Mouse (Mus musculus): ENCODE data around the gene Cybc1. TPM values are rescaled to one million over a fixed set of nuclear protein-coding genes. Genes with fewer than 3 reads are reported as not detected.
A peak's percentile ranks its signal among the peaks of the same experiment; 100 is the strongest.

Cybc1 gene
- polyA plus RNA-seq, 1 experiment from 2014 or later, result 35.2 TPM

DNA sequence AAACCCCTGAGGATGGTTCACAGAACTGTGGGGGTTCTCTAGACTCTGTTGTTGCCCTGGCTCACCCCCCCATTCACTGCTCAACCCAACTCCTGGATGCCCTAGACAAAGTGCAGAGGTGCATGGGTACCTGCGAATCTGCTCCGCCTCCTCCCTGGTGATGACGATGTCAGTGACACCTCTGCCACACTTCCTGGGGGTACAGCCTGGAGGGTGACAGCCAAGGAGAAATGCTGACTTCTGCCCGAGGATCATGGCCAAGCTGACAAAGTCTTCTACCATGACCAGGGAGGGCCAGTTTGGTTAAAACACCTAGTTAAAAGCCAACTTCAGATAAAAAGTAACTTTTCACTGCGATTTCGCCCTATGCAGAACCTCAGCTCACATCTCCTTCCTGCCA lies 28.3 kb downstream of the Cybc1 start:
- Histone ChIP-seq H3K4me3 (no peak overlapping the region), H3K36me3 (no peaks in the 10 kb centered on the region; the same call in 1 of the 2 replicates), H3K27ac (replicated peaks) (no peak overlapping the region), H3K27me3 (ENCODE audit: low read depth, poor library complexity, severe bottlenecking) (no peaks in the 10 kb centered on the region), H3K9me3 (replicated peaks) (no peaks in the 10 kb centered on the region), H3K4me1 (peaks cover 19% of the 10 kb centered on the region)
- DNase-seq (ENCODE audit: low spot score), result no peak
- WGBS, result 89% methylated on average over 6 of the region's 6 CpGs

DNA sequence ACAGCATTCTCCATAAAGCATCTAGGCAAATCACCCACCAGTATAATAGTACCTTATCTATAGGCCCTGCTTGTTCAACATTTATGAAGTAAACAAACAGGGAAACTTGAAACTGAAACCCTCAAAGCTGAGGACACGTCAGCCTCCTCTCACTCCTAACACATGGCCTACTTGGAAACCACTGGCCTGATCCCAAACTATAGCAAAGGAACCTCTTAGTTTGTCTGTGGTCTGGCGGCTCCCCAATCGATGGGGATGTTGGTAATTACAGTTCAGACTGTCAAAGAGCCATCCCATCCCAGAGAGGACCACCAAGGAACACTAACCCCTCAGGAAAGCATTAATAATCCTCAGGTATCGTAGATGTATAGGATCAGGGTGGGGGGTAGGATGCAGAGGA lies 29.3 kb downstream of the Cybc1 start:
- Histone ChIP-seq H3K4me3 (no peak overlapping the region), H3K36me3 (no peaks in the 10 kb centered on the region; the same call in 1 of the 2 replicates), H3K4me1 (peaks cover 14% of the 10 kb centered on the region), H3K27me3 (ENCODE audit: low read depth, poor library complexity, severe bottlenecking) (no peaks in the 10 kb centered on the region), H3K9me3 (replicated peaks) (no peaks in the 10 kb centered on the region), H3K27ac (replicated peaks) (no peak overlapping the region)
- no peak for DNase-seq (ENCODE audit: low spot score)
- 79% methylated on average over 4 of the region's 4 CpGs for WGBS

DNA sequence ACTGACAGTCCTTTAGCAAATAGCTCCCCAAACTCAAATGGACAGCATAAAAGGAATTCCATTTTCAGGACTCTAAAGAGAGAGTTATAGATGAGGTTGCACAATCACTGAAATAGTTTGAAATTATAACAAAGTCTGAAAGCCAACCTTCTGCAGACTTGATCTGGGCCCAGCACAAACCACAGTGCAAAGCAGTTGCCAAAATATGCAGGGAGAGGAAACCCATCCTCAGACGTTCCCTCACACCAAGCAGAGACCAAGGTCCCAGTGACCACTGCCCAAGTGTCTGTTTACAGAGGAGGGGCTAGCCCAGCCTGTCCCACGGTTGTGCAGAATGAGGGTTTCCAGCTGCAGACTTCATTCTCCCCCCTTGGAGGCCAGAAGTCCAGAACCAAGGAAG lies 30.5 kb downstream of the Cybc1 start:
- no peaks in the 10 kb centered on the region; the same call in 1 of the 2 replicates for H3K36me3 ChIP-seq
- DNase-seq (ENCODE audit: low spot score), result no peak
- no peaks in the 10 kb centered on the region for H3K9me3 ChIP-seq (replicated peaks)
- H3K27ac ChIP-seq (replicated peaks), result no peak overlapping the region
- H3K27me3 ChIP-seq (ENCODE audit: low read depth, poor library complexity, severe bottlenecking), result no peaks in the 10 kb centered on the region
- H3K4me1 ChIP-seq, result peaks cover 4% of the 10 kb centered on the region
- 51% methylated on average over 2 of the region's 2 CpGs for WGBS
- H3K4me3 ChIP-seq, result no peak overlapping the region

DNA sequence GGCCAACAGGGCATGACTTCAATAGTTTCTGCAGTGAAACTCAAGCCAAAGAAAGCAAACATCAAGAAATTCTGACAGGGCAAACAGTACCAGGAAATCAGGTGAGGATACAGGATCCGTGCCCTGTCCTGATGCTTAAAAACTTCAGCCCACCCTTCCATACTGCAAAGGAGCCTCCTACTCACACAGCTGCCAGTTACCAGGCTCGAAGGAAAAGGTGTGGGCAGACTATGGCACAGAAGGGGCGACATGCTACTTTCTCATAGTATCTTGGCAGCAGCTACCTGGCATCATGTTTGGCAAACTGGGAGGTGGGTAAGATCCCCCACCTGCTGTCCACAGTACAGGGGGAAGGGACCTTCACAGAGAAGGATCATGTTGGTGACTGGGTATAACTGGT lies 35.7 kb downstream of the Cybc1 start:
- Histone ChIP-seq H3K4me3 (no peak overlapping the region), H3K27ac (replicated peaks) (no peak overlapping the region), H3K4me1 (no peaks in the 10 kb centered on the region), H3K27me3 (ENCODE audit: low read depth, poor library complexity, severe bottlenecking) (no peaks in the 10 kb centered on the region), H3K9me3 (replicated peaks) (no peaks in the 10 kb centered on the region), H3K36me3 (no peaks in the 10 kb centered on the region; the same call in 1 of the 2 replicates)
- DNase-seq (ENCODE audit: low spot score), result no peak
- WGBS, result 86% methylated on average over 3 of the region's 3 CpGs

DNA sequence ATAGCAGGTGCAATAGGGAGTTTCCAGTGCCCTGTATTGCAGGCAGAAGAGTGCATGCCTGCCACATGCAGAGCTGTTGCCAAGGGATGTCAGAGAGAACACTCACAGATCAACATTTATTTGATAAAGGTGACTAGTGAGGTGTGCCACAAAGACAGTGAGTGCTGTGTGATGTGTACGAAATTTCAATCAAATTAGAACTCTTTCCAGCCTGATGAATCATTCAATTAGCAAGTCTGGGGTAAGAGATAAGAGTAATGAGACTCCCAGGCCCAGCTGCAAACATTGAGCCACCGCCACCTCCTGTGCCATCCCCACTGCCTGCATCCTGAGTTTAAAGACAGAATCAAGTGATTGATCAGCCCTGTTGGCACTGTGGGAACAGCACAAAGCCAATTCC lies 36.4 kb downstream of the Cybc1 start:
- Histone ChIP-seq H3K36me3 (no peaks in the 10 kb centered on the region; the same call in 1 of the 2 replicates), H3K4me1 (no peaks in the 10 kb centered on the region), H3K4me3 (no peak overlapping the region), H3K9me3 (replicated peaks) (no peaks in the 10 kb centered on the region), H3K27me3 (ENCODE audit: low read depth, poor library complexity, severe bottlenecking) (no peaks in the 10 kb centered on the region), H3K27ac (replicated peaks) (no peak overlapping the region)
- DNase-seq (ENCODE audit: low spot score), result no peak
- WGBS, result 77% methylated on average over 2 of the region's 2 CpGs

DNA sequence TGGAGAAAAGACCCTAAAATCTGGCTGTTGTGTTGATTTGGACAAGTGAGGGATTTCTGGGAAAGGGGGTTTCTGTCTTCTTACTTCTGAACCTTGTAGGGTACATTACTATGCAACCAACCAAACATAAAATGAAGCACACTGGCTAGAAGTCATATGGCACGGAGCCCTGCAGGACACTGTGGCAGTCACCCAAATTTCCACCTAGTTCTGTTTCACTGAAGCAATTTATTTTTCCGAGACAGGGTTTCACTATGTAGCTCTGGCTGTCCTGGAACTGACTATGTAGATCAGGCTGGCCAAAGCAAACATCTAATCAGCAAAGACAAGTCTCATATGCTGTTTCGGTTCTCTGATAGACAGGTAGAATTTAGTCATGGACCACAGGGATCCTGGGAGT lies 39.4 kb downstream of the Cybc1 start:
- no peaks in the 10 kb centered on the region for H3K4me1 ChIP-seq
- no peaks in the 10 kb centered on the region for H3K9me3 ChIP-seq (replicated peaks)
- H3K27me3 ChIP-seq (ENCODE audit: low read depth, poor library complexity, severe bottlenecking), result no peaks in the 10 kb centered on the region
- no peak overlapping the region for H3K27ac ChIP-seq (replicated peaks)
- H3K36me3 ChIP-seq, result peaks cover 5% of the 10 kb centered on the region; the same call in 1 of the 2 replicates
- 92% methylated on average over 3 of the region's 3 CpGs for WGBS
- H3K4me3 ChIP-seq, result no peak overlapping the region
- DNase-seq (ENCODE audit: low spot score), result no peak

DNA sequence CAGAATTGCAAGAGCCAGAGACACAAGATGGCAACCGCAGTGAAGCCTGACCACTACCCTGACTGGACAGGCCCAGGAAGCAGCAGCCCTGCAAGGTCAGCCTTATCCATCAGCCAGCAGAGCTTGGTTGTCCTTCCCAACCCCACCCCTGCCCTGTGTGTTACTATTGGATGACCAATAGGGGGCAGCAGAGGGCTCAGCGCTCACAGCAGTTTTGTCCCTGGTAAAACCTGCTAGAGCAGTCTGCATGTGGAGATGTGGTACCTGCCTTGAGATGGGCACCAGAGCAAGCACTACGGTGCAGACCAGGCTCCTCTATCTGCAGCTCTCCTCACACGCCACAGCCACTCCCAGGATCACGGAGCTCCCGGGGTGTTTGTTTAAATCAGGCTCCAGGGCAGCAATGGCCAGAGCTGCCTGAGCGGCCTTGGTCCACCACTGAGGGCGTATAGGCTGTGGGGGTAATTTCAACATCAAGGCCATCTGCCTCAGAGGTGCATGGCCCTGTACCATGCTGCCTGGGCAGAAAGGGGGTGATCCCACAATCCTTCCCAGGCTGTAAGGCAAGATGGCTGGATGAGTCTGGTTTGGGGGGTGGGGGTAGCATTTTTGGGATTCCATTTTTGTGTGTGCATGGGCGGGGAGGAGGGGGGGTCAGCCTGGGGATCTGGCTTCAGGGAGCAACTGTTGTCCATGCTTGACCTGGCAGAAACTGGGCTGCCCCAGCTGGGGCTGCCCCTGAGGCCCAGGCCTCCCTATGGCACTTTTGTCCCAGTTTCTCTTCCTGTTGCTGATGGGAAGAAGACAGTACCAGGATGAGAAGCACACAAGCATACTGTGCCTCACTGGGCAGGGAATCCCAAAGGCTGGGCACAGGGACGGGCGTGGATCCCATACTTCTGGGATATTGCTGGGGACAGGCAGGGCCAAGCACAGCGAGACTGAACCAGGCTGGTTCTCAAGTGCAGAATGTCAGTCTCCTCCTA lies 52.5 kb downstream of the Cybc1 start:
- no peak overlapping the region for H3K4me3 ChIP-seq
- H3K9me3 ChIP-seq (replicated peaks), result no peaks in the 10 kb centered on the region
- DNase-seq (ENCODE audit: low spot score), result peak; percentile 61
- H3K4me1 ChIP-seq, result peaks cover 33% of the 10 kb centered on the region
- no peaks in the 10 kb centered on the region for H3K27me3 ChIP-seq (ENCODE audit: low read depth, poor library complexity, severe bottlenecking)
- WGBS, result 55% methylated on average over 12 of the region's 12 CpGs
- peak overlapping the region; percentile 63 for H3K27ac ChIP-seq (replicated peaks)
- H3K36me3 ChIP-seq, result peaks cover 13% of the 10 kb centered on the region

DNA sequence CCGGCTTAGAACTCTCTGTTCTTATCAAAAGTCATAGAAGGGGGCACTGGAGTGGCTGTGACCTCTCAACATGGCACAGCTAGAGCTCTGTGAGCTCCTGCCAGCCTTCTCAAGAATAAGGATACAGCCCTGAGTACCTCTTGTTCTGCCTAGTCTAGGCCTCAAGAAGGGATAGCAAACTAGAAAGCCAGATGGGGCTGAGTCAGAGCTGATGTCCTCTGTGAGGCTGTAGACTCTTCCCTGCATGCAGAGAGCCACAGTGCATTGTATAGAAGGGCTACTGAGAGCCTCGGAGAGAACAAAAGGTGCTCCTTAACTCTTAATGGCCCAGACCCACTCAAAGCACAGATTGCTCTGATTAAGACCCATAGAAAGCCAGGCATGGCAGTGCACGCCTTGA lies 54.9 kb downstream of the Cybc1 start:
- H3K4me1 ChIP-seq, result peaks cover 33% of the 10 kb centered on the region
- H3K27me3 ChIP-seq (ENCODE audit: low read depth, poor library complexity, severe bottlenecking), result no peaks in the 10 kb centered on the region
- 49% methylated on average over 3 of the region's 3 CpGs for WGBS
- no peak overlapping the region for H3K4me3 ChIP-seq
- peak overlapping the region; percentile 67 for H3K27ac ChIP-seq (replicated peaks)
- no peaks in the 10 kb centered on the region for H3K36me3 ChIP-seq
- H3K9me3 ChIP-seq (replicated peaks), result no peaks in the 10 kb centered on the region
- DNase-seq (ENCODE audit: low spot score), result no peak

DNA sequence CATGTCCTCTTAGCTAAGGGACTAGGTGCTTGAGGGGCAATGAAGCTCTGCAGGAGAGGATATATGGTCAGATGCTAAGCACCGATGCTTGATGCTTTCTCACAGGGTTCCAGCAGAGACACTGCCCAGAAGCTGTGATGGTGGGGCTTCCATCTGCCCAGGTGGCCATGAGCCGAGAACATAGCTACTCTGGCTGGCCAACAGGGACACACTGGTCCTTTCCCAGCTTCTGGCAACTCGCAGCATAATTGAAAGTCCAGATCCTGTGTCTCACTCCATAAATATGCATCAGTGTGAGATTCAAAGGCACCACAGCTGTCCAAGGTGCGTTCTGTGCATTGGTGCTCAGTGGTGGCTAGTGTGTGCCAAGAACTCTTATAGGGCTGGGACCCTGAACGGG lies 55.9 kb downstream of the Cybc1 start:
- H3K27ac ChIP-seq (replicated peaks), result no peak overlapping the region
- 84% methylated on average over 5 of the region's 5 CpGs for WGBS
- no peak for DNase-seq (ENCODE audit: low spot score)
- H3K9me3 ChIP-seq (replicated peaks), result no peaks in the 10 kb centered on the region
- H3K36me3 ChIP-seq, result no peaks in the 10 kb centered on the region
- H3K4me3 ChIP-seq, result no peak overlapping the region
- peaks cover 33% of the 10 kb centered on the region for H3K4me1 ChIP-seq
- H3K27me3 ChIP-seq (ENCODE audit: low read depth, poor library complexity, severe bottlenecking), result no peaks in the 10 kb centered on the region

Other genes with a start within 250 kb of the Cybc1 start
- gene Csnk1d, start 238.0 kb downstream of the Cybc1 start, polyA plus RNA-seq (2016; fragmentation: Nextera tagmentation; extraction: Ambion mirVana), result 120 and 136 TPM in 2 replicates
- gene Cd7, start 189.9 kb downstream of the Cybc1 start, polyA plus RNA-seq (2016; fragmentation: Nextera tagmentation; extraction: Ambion mirVana), result not detected in 2 replicates
- not detected in 2 replicates for gene Sectm1b, start 165.8 kb downstream of the Cybc1 start, polyA plus RNA-seq (2016; fragmentation: Nextera tagmentation; extraction: Ambion mirVana)
- gene Sectm1a, start 148.1 kb downstream of the Cybc1 start, polyA plus RNA-seq (2016; fragmentation: Nextera tagmentation; extraction: Ambion mirVana), result not detected in 2 replicates
- not detected in 2 replicates for gene Tex19.2, start 110.6 kb downstream of the Cybc1 start, polyA plus RNA-seq (2016; fragmentation: Nextera tagmentation; extraction: Ambion mirVana)
- gene Tex19.1, start 83.2 kb downstream of the Cybc1 start, polyA plus RNA-seq (2016; fragmentation: Nextera tagmentation; extraction: Ambion mirVana), result 0.06 TPM in 1 of 2 replicates, not detected in the other
- 0.06 TPM in 1 of 2 replicates, not detected in the other for gene Uts2r, start 69.1 kb downstream of the Cybc1 start, polyA plus RNA-seq (2016; fragmentation: Nextera tagmentation; extraction: Ambion mirVana)
- 5.1 and 6.6 TPM in 2 replicates for gene Hexdc, start 24.9 kb downstream of the Cybc1 start, polyA plus RNA-seq (2016; fragmentation: Nextera tagmentation; extraction: Ambion mirVana)
- gene Ogfod3, start 24.6 kb downstream of the Cybc1 start, polyA plus RNA-seq (2016; fragmentation: Nextera tagmentation; extraction: Ambion mirVana), result 23.8 and 25.9 TPM in 2 replicates
- gene Narf, start 7.9 kb upstream of the Cybc1 start, polyA plus RNA-seq (2016; fragmentation: Nextera tagmentation; extraction: Ambion mirVana), result 59.3 and 71.0 TPM in 2 replicates
- 8.8 TPM in 2 replicates for gene Foxk2, start 30.7 kb upstream of the Cybc1 start, polyA plus RNA-seq (2016; fragmentation: Nextera tagmentation; extraction: Ambion mirVana)
- 100 and 103 TPM in 2 replicates for gene Wdr45b, start 125.1 kb upstream of the Cybc1 start, polyA plus RNA-seq (2016; fragmentation: Nextera tagmentation; extraction: Ambion mirVana)
- gene Rab40b, start 158.9 kb upstream of the Cybc1 start, polyA plus RNA-seq (2016; fragmentation: Nextera tagmentation; extraction: Ambion mirVana), result 1.3 and 2.0 TPM in 2 replicates
- 7.0 and 8.8 TPM in 2 replicates for gene Fn3krp, start 192.1 kb upstream of the Cybc1 start, polyA plus RNA-seq (2016; fragmentation: Nextera tagmentation; extraction: Ambion mirVana)
- 0.94 and 1.3 TPM in 2 replicates for gene Fn3k, start 205.6 kb upstream of the Cybc1 start, polyA plus RNA-seq (2016; fragmentation: Nextera tagmentation; extraction: Ambion mirVana)
- gene Tbcd, start 222.6 kb upstream of the Cybc1 start, polyA plus RNA-seq (2016; fragmentation: Nextera tagmentation; extraction: Ambion mirVana), result 54.2 and 61.9 TPM in 2 replicates

All from midbrain, embryonic 10.5 days (tissue).